Mouse (Mus musculus): Measurements from ENCODE around the gene Gm10229. TPM values are rescaled to one million over a fixed set of nuclear protein-coding genes. Genes with fewer than 3 reads are reported as not detected.
"Not testable (repeated sequence)": the region's sequence is repeated elsewhere in the genome, so short reads cannot be mapped to it uniquely, and the experiment has no call there.

The Gm10229 gene
- polyA plus RNA-seq (2015; fragmentation: Nextera tagmentation; extraction: Ambion mirVana): not detected in 2 replicates

- not testable (repeated sequence) for H3K36me3 ChIP-seq; H3K27me3 ChIP-seq; H3K9ac ChIP-seq; H3K4me2 ChIP-seq; H3K4me3 ChIP-seq; H3K27ac ChIP-seq (replicated peaks); H3K9me3 ChIP-seq; H3K4me1 ChIP-seq (replicated peaks); ATAC-seq (ENCODE audit: low read depth)
- 84% methylated on average over 3 of the region's 3 CpGs for WGBS
Measured at GRCm38 (mm10) chr16:89014984-89015383, at the start of gene Gm10229. TSS of gene Gm10229 (plus strand) at chr16:89015284.

- Histone ChIP-seq H3K4me2 (no peak within 1 kb of the TSS), H3K27ac (replicated peaks) (no peak within 1 kb of the TSS), H3K9me3 (no peaks in the 10 kb centered on the region), H3K27me3 (no peaks in the 10 kb centered on the region), H3K9ac (no peak within 1 kb of the TSS), H3K36me3 (no peaks in the 10 kb centered on the region), H3K4me1 (replicated peaks) (no peaks in the 10 kb centered on the region), H3K4me3 (no peak within 1 kb of the TSS)
- 83% methylated on average over 5 of the region's 5 CpGs for WGBS
- ATAC-seq (ENCODE audit: low read depth): no peak
Measured at GRCm38 (mm10) chr16:89010659-89011058, 4.4 kb upstream of the Gm10229 start, which contains the start of gene Krtap22-2. TSS of gene Krtap22-2 (minus strand) at chr16:89010759.

- no peak for ATAC-seq (ENCODE audit: low read depth)
- no peaks in the 10 kb centered on the region for H3K9me3 ChIP-seq
- H3K4me1 ChIP-seq (replicated peaks): no peaks in the 10 kb centered on the region
- no peak overlapping the region for H3K4me3 ChIP-seq
- 96% methylated on average over 3 of the region's 3 CpGs for WGBS
- H3K9ac ChIP-seq: no peak overlapping the region
- no peaks in the 10 kb centered on the region for H3K27me3 ChIP-seq
- H3K27ac ChIP-seq (replicated peaks): no peak overlapping the region
- H3K4me2 ChIP-seq: no peak overlapping the region
- H3K36me3 ChIP-seq: no peaks in the 10 kb centered on the region
Measured at GRCm38 (mm10) chr16:89013973-89014372, 1.1 kb upstream of the Gm10229 start.

- H3K9ac ChIP-seq; H3K36me3 ChIP-seq; H3K4me3 ChIP-seq; H3K4me2 ChIP-seq; H3K9me3 ChIP-seq; H3K27me3 ChIP-seq; H3K4me1 ChIP-seq (replicated peaks); H3K27ac ChIP-seq (replicated peaks); ATAC-seq (ENCODE audit: low read depth): not testable (repeated sequence)
- 94% methylated on average over 3 of the region's 3 CpGs for WGBS
Measured at GRCm38 (mm10) chr16:89031399-89031798, 16.3 kb downstream of the Gm10229 start, which contains the start of gene Krtap6-1. TSS of gene Krtap6-1 (plus strand) at chr16:89031699.

- not testable (repeated sequence) for H3K27ac ChIP-seq (replicated peaks); H3K36me3 ChIP-seq; H3K4me1 ChIP-seq (replicated peaks); ATAC-seq (ENCODE audit: low read depth); H3K9ac ChIP-seq; H3K4me3 ChIP-seq; H3K27me3 ChIP-seq; H3K9me3 ChIP-seq; H3K4me2 ChIP-seq
- WGBS: 90% methylated on average over 2 of the region's 4 CpGs
Measured at GRCm38 (mm10) chr16:89041372-89041771, 26.3 kb downstream of the Gm10229 start, which contains the start of gene Gm10228. TSS of gene Gm10228 (minus strand) at chr16:89041472.

- H3K4me3 ChIP-seq: no peak within 1 kb of the TSS
- no peak for ATAC-seq (ENCODE audit: low read depth)
- H3K4me1 ChIP-seq (replicated peaks): no peaks in the 10 kb centered on the region
- H3K4me2 ChIP-seq: no peak within 1 kb of the TSS
- no peaks in the 10 kb centered on the region for H3K9me3 ChIP-seq
- H3K9ac ChIP-seq: no peak within 1 kb of the TSS
- H3K27me3 ChIP-seq: no peaks in the 10 kb centered on the region
- H3K36me3 ChIP-seq: no peaks in the 10 kb centered on the region
- H3K27ac ChIP-seq (replicated peaks): no peak within 1 kb of the TSS
- 84% methylated on average over 3 of the region's 3 CpGs for WGBS
Measured at GRCm38 (mm10) chr16:89047783-89048182, 32.7 kb downstream of the Gm10229 start, which contains the start of gene Krtap6-5. TSS of gene Krtap6-5 (minus strand) at chr16:89047883.

GRCm38 (mm10) chr16:89063902-89064301 is 48.8 kb downstream of the Gm10229 start, which contains the start of gene 1110025L11Rik:
TSS of gene 1110025L11Rik (minus strand) at chr16:89064002.
- not testable (repeated sequence) for H3K27ac ChIP-seq (replicated peaks); ATAC-seq (ENCODE audit: low read depth); H3K4me2 ChIP-seq; H3K36me3 ChIP-seq; H3K4me1 ChIP-seq (replicated peaks); H3K9ac ChIP-seq; H3K27me3 ChIP-seq; H3K4me3 ChIP-seq; H3K9me3 ChIP-seq
- no CpG with 5 or more reads among the region's 2 CpGs for WGBS

Other genes with a start within 250 kb of the Gm10229 start
- not detected in 2 replicates for gene 2310057N15Rik, start 241.1 kb upstream of the Gm10229 start, polyA plus RNA-seq (2015; fragmentation: Nextera tagmentation; extraction: Ambion mirVana)
- gene Gm5965, start 237.4 kb upstream of the Gm10229 start, polyA plus RNA-seq (2015; fragmentation: Nextera tagmentation; extraction: Ambion mirVana): not detected in 2 replicates
- gene Gm20741, start 203.1 kb upstream of the Gm10229 start, polyA plus RNA-seq (2015; fragmentation: Nextera tagmentation; extraction: Ambion mirVana): not detected in 2 replicates
- gene Krtap15, start 195.1 kb upstream of the Gm10229 start, polyA plus RNA-seq (2015; fragmentation: Nextera tagmentation; extraction: Ambion mirVana): not detected in 2 replicates
- not detected in 2 replicates for gene Krtap14, start 189.1 kb upstream of the Gm10229 start, polyA plus RNA-seq (2015; fragmentation: Nextera tagmentation; extraction: Ambion mirVana)
- not detected in 2 replicates for gene Krtap19-1, start 145.9 kb upstream of the Gm10229 start, polyA plus RNA-seq (2015; fragmentation: Nextera tagmentation; extraction: Ambion mirVana)
- not detected in 2 replicates for gene Krtap19-2, start 141.0 kb upstream of the Gm10229 start, polyA plus RNA-seq (2015; fragmentation: Nextera tagmentation; extraction: Ambion mirVana)
- not detected in 2 replicates for gene Krtap19-3, start 137.2 kb upstream of the Gm10229 start, polyA plus RNA-seq (2015; fragmentation: Nextera tagmentation; extraction: Ambion mirVana)
- gene Krtap19-4, start 130.2 kb upstream of the Gm10229 start, polyA plus RNA-seq (2015; fragmentation: Nextera tagmentation; extraction: Ambion mirVana): not detected in 2 replicates
- not detected in 2 replicates for gene Krtap19-5, start 118.8 kb upstream of the Gm10229 start, polyA plus RNA-seq (2015; fragmentation: Nextera tagmentation; extraction: Ambion mirVana)
- gene Krtap19-9b, start 83.0 kb upstream of the Gm10229 start, polyA plus RNA-seq (2015; fragmentation: Nextera tagmentation; extraction: Ambion mirVana): not detected in 2 replicates
- gene Krtap16-3, start 52.4 kb upstream of the Gm10229 start, polyA plus RNA-seq (2015; fragmentation: Nextera tagmentation; extraction: Ambion mirVana): not detected in 2 replicates
- gene Krtap22-2, start 4.5 kb upstream of the Gm10229 start, polyA plus RNA-seq (2015; fragmentation: Nextera tagmentation; extraction: Ambion mirVana): not detected in 2 replicates
- gene Krtap6-1, start 16.4 kb downstream of the Gm10229 start, polyA plus RNA-seq (2015; fragmentation: Nextera tagmentation; extraction: Ambion mirVana): not detected in 2 replicates
- gene Gm10228, start 26.2 kb downstream of the Gm10229 start, polyA plus RNA-seq (2015; fragmentation: Nextera tagmentation; extraction: Ambion mirVana): not detected in 2 replicates
- gene Krtap6-5, start 32.6 kb downstream of the Gm10229 start, polyA plus RNA-seq (2015; fragmentation: Nextera tagmentation; extraction: Ambion mirVana): not detected in 2 replicates
- not detected in 2 replicates for gene 1110025L11Rik, start 48.7 kb downstream of the Gm10229 start, polyA plus RNA-seq (2015; fragmentation: Nextera tagmentation; extraction: Ambion mirVana)
- not detected in 2 replicates for gene Krtap6-3, start 68.7 kb downstream of the Gm10229 start, polyA plus RNA-seq (2015; fragmentation: Nextera tagmentation; extraction: Ambion mirVana)
- not detected in 2 replicates for gene Gm6358, start 125.6 kb downstream of the Gm10229 start, polyA plus RNA-seq (2015; fragmentation: Nextera tagmentation; extraction: Ambion mirVana)
- not detected in 2 replicates for gene Gm10061, start 135.8 kb downstream of the Gm10229 start, polyA plus RNA-seq (2015; fragmentation: Nextera tagmentation; extraction: Ambion mirVana)
- not detected in 2 replicates for gene Gm9789, start 142.7 kb downstream of the Gm10229 start, polyA plus RNA-seq (2015; fragmentation: Nextera tagmentation; extraction: Ambion mirVana)
- gene Gm7735, start 154.2 kb downstream of the Gm10229 start, polyA plus RNA-seq (2015; fragmentation: Nextera tagmentation; extraction: Ambion mirVana): not detected in 2 replicates
- gene 1110057P08Rik, start 159.5 kb downstream of the Gm10229 start, polyA plus RNA-seq (2015; fragmentation: Nextera tagmentation; extraction: Ambion mirVana): not detected in 2 replicates
- not detected in 2 replicates for gene Krtap20-2, start 190.6 kb downstream of the Gm10229 start, polyA plus RNA-seq (2015; fragmentation: Nextera tagmentation; extraction: Ambion mirVana)

Measured in neural tube, embryonic 13.5 days (tissue).